Mouse (Mus musculus) ES-E14 (cell line): Measurements from ENCODE around the gene Map3k11.

ENCODE experiments used
- CHD2 ChIP-seq: IDR thresholded peaks from 2 replicates; pipeline ENCODE4 v1.6.1; 2014; ENCODE audit warnings: mild to moderate bottlenecking, low read depth, low read length, inconsistent platforms
- MAFK ChIP-seq: IDR thresholded peaks from 2 replicates; pipeline ENCODE4 v1.6.1; 2014; ENCODE audit warnings: mild to moderate bottlenecking, low read depth, low read length, inconsistent platforms; ENCODE audit not compliant: insufficient read depth
- ZC3H11A ChIP-seq: IDR thresholded peaks from 2 replicates; pipeline ENCODE4 v1.6.1; 2012; ENCODE audit warnings: low read depth, mild to moderate bottlenecking, inconsistent platforms, low read length, borderline replicate concordance
- ZNF384 ChIP-seq: IDR thresholded peaks from 2 replicates; pipeline ENCODE4 v1.6.1; 2012; ENCODE audit warnings: low read depth, low read length, inconsistent platforms

DNA sequence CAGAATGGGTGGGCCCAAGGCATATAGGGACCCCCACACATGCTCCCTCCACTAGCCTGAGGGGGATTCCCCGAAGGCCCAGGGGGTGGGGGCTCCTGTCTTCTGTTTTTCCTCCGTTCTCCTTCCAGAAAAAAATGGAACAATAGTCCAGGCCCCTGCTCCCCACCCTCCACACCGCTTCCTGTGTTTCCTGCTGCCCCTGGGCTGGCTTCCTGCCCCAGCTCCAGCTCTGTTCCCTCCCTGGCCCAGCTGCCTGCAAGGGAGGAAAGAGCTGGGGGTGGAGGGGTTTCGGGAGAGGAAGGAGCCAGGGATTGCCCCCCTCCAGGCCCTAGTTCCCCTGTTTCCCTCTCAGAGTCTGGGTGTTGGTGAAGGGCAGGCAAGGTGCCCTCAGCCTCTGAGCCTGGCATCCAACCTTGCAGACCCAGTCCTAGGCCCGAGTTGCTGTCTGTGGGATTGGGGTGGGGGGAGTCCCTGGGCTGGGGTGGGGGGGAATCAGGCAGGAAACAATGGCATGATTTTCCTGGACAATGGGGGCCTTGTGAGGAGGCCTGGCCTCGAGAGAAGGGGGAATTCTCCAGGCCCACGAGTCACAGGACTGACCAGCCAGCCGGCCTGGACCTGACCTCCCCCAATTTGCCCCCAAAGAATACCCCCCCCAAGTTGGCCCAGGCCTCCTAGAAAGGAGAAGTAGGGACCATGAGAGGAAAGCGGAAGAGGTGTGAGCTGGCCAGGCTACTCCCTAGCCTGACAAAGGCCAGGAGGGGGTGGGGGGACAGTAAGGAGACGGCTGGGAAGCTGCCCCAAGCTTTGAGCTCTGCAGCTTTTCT is 3.8 kb downstream of the Map3k11 start:
- TF ChIP-seq ZC3H11A (no peak), MAFK (no peak), ZNF384 (no peak), CHD2 (no peak)
